Mouse (Mus musculus) limb, embryonic 11.5 days (tissue): Measurements from ENCODE around the gene Alg2. TPM values are rescaled to one million over a fixed set of nuclear protein-coding genes. Genes with fewer than 3 reads are reported as not detected.

ENCODE experiments used
- ATAC-seq: fragments of 200-750 bp; cut with Nextera tagmentation; 2 replicates; pipeline ENCODE4 v1.8.0; 2017; ENCODE audit warnings: low read depth; ENCODE audit not compliant: insufficient number of reproducible peaks, low FRiP score, low TSS enrichment
- DNase-seq: peaks from one replicate; pipeline ENCODE4 v3.0.0-alpha.2; 2015; ENCODE audit warnings: low spot score
- H3K27ac ChIP-seq: fragments of 300-500 bp; sonication (generic); replicated peaks from 2 replicates; pipeline ENCODE4 v1.5.1; 2014; ENCODE audit warnings: low read depth, mild to moderate bottlenecking, low read length
- H3K27me3 ChIP-seq: fragments of 300-500 bp; sonication (generic); 2 replicates; pipeline ENCODE4 v1.6.1; 2014; ENCODE audit warnings: mild to moderate bottlenecking, low read length, mixed read lengths; ENCODE audit not compliant: control insufficient read depth, insufficient read depth
- H3K36me3 ChIP-seq: fragments of 300-500 bp; sonication (generic); 2 replicates; pipeline ENCODE4 v1.6.1; 2014; ENCODE audit warnings: mild to moderate bottlenecking, low read length, moderate library complexity, mixed read lengths; ENCODE audit not compliant: control insufficient read depth, insufficient read depth
- H3K4me1 ChIP-seq: fragments of 300-500 bp; sonication (generic); 2 replicates; pipeline ENCODE4 v1.6.1; 2014; ENCODE audit warnings: low read length, mixed read lengths; ENCODE audit not compliant: control insufficient read depth, insufficient read depth
- H3K4me2 ChIP-seq: fragments of 300-500 bp; sonication (generic); 2 replicates; pipeline ENCODE4 v1.6.1; 2014; ENCODE audit warnings: low read depth, mild to moderate bottlenecking, moderate library complexity; ENCODE audit not compliant: severe bottlenecking
- H3K4me3 ChIP-seq: fragments of 300-500 bp; sonication (generic); 2 replicates; pipeline ENCODE4 v1.5.1; 2014; ENCODE audit warnings: low read depth, low read length
- H3K9ac ChIP-seq: fragments of 300-500 bp; sonication (generic); 2 replicates; pipeline ENCODE4 v1.6.1; 2014; ENCODE audit warnings: mild to moderate bottlenecking, low read length
- H3K9me3 ChIP-seq: fragments of 300-500 bp; sonication (generic); 2 replicates; pipeline ENCODE4 v1.6.1; 2016; ENCODE audit warnings: low read length; ENCODE audit not compliant: control insufficient read depth
- WGBS: fragments of 180-500 bp; shearing (Covaris S2); extraction: QIAGEN DNeasy Blood & Tissue Kit; methylation state at CpG from one replicate; pipeline ENCODE4 v1.1.7; 2014; 5-methylcytosine and 5-hydroxymethylcytosine counted together
- polyA plus RNA-seq: library from polyadenylated mRNA; unstranded; fragments of >200 nt; fragmentation: Nextera tagmentation; extraction: Ambion mirVana; gene quantifications from 2 replicates; pipeline ENCODE4 v1.2.1, GENCODE M21; 2014

Alg2 gene
- polyA plus RNA-seq, 1 experiment from 2014 or later: 92.2 TPM

DNA sequence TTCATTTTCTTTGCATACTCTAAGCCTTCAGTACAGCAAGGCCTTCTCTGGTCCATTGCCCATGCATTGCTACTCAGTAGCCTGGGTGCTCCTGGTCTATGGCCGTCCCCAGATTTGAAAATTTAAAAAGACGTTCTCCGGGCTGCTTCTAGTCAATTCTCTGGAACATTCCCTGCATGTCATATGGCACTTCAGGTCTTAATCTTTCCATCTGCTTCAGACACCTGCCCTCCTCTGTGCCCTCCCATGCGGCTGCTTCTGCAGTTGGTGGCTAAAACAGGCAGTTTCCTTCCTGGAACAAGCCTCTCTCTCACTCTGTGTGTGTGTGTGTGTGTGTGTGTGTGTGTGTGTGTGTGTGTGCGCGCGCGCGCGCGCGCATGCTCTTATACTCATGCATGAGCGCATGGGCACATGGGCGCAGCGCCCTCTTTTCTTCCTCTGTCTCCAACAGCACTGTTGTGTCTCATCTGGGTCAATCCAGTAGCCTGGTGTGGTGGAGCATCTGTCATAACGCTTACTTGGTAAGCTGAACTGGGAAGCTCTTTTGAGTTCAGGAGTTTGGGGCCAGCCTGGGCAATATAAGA lies 48.8 kb downstream of the Alg2 start:
- no peak overlapping the region for H3K4me3 ChIP-seq
- H3K4me2 ChIP-seq: no peak overlapping the region
- peaks cover 11% of the 10 kb centered on the region for H3K4me1 ChIP-seq
- H3K27me3 ChIP-seq: no peaks in the 10 kb centered on the region
- WGBS: 85% methylated on average over 16 of the region's 16 CpGs
- no peaks in the 10 kb centered on the region for H3K9me3 ChIP-seq
- no peak for ATAC-seq
- no peak overlapping the region for H3K27ac ChIP-seq
- no peaks in the 10 kb centered on the region for H3K36me3 ChIP-seq
- DNase-seq: no peak
- H3K9ac ChIP-seq: no peak overlapping the region

DNA sequence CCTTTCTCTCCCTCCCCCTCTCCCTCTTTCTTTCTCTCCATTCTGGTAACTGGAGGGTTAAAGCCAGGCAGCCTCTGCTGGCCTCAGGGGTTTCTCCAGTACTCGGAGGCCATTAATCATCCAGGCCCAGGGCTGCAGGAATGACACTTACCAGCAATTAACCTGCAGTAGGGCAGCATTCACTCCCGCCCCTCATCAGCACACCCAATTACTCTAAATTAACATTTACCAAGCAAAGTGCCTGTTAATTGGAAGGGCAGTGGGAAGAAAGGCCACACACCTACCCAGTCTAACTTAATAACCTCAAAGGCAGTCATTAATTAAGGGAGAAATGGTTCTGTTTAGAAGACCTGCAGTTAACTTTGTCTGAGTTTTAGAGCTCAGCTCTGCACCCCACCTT lies 49.8 kb downstream of the Alg2 start:
- no peaks in the 10 kb centered on the region for H3K27me3 ChIP-seq
- ATAC-seq (no peak; the same call in 1 of the 2 replicates), DNase-seq (peak; percentile 72)
- 2% methylated on average over 2 of the region's 2 CpGs for WGBS
- no peaks in the 10 kb centered on the region for H3K36me3 ChIP-seq
- no peak overlapping the region for H3K9ac ChIP-seq
- H3K27ac ChIP-seq: no peak overlapping the region
- no peak overlapping the region for H3K4me3 ChIP-seq
- H3K4me2 ChIP-seq: no peak overlapping the region
- no peaks in the 10 kb centered on the region for H3K9me3 ChIP-seq
- H3K4me1 ChIP-seq: peaks cover 11% of the 10 kb centered on the region

DNA sequence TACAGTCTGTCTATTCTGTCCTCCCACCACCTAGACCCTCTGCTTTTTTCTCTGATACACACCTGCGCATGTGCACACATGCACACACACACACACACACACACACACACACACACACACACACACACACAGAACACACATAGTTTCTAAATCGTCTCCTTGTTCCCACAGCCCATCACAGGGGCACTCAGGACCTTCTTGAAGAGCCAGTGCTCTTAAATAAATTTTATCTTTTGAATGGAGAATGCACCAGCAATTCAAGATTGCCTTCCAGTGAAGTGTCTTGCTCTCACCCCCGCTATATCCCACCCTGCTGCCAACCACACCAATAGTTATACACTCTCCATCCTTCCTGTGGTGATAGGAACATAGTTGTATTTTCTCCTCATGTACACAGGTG lies 51.2 kb downstream of the Alg2 start:
- H3K9ac ChIP-seq: no peak overlapping the region
- H3K27me3 ChIP-seq: no peaks in the 10 kb centered on the region
- H3K4me3 ChIP-seq: no peak overlapping the region
- WGBS: 87% methylated on average over 3 of the region's 3 CpGs
- no peaks in the 10 kb centered on the region for H3K9me3 ChIP-seq
- H3K4me1 ChIP-seq: peaks cover 11% of the 10 kb centered on the region
- H3K27ac ChIP-seq: no peak overlapping the region
- H3K4me2 ChIP-seq: no peak overlapping the region
- ATAC-seq (no peak), DNase-seq (no peak)
- no peaks in the 10 kb centered on the region; the same call in 1 of the 2 replicates for H3K36me3 ChIP-seq

DNA sequence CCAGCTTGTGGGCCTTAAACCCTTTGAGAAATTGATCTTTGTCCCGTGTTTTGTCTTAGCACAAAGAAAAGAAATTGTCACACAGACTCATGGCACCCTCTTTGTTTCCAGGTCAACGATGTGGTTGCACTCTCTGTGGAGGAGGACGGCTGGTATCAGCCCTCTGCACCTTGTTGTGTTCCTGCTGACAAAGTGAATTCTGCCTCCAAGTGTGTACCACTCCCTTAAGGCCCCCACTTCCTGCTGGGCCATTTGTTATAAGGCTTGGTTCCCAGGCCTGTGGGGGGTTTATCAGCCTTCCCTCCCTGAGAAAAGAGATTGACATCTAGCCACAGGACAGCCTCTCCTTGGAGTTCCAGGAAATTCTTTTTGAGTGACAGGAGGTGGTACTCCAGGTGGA lies 51.9 kb downstream of the Alg2 start:
- H3K27ac ChIP-seq: no peak overlapping the region
- 49% methylated on average over 3 of the region's 3 CpGs for WGBS
- H3K4me1 ChIP-seq: peaks cover 11% of the 10 kb centered on the region
- H3K4me3 ChIP-seq: no peak overlapping the region
- no peak overlapping the region for H3K9ac ChIP-seq
- no peaks in the 10 kb centered on the region; the same call in 1 of the 2 replicates for H3K36me3 ChIP-seq
- H3K27me3 ChIP-seq: no peaks in the 10 kb centered on the region
- DNase-seq (no peak), ATAC-seq (no peak)
- no peak overlapping the region for H3K4me2 ChIP-seq
- no peaks in the 10 kb centered on the region for H3K9me3 ChIP-seq

DNA sequence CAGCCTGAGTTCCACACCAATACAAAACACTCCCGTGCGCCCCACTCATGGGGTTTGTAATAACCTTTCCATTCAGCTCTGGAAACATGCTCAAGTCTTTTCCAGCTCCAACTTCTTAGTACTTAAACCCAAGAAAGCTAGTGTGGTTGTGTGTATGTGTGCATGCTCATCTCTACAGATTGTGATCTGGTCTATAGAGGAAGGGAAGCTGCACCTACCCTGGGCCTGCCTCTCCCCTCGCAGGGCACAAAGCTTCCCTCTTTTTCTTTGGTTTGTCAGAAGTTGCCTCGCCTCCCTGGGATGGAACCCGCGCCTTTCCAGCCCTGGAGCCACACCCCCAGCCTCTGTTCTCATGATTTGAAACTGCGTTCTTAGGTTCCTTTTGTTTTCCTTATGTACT lies 53.9 kb downstream of the Alg2 start:
- Histone ChIP-seq H3K9me3 (no peaks in the 10 kb centered on the region), H3K27ac (no peak overlapping the region), H3K36me3 (no peaks in the 10 kb centered on the region; the same call in 1 of the 2 replicates), H3K4me1 (peaks cover 11% of the 10 kb centered on the region), H3K27me3 (no peaks in the 10 kb centered on the region), H3K4me3 (no peak overlapping the region), H3K9ac (no peak overlapping the region), H3K4me2 (no peak overlapping the region)
- WGBS: 34% methylated on average over 7 of the region's 7 CpGs
- no peak for ATAC-seq
- no peak for DNase-seq

DNA sequence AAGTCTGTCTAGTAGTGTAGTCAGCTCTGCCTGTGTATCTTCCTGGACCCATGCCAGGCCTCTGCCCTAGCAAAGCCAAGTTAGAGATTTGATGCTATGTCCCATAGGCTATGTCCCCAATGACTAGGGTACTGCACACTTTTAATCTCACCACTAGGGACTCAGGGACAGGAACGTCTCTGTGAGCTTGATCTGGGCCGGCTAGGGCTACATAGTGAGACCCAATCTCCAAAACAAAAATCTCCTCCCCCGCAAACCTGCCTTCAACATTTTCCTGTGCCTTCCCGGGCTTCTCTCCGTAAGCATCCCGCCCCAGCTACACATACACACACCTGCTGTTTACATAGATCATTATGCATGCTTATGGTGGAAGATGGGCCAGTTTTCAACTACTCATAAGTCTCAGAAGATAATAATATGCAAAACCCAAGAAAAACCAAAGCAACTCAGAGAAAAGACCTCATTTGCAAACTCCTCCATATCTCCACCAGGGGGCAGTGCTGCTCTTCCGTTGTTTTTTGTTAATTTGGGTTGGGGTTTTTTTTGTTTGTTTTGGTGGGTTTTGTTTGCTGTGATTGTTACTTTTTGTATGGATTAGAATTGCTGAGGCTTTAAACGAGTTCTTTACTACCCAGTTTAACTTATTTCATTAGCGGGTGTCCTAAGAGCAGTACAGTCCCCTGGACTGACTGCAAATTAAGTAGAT lies 54.7 kb downstream of the Alg2 start:
- no peak overlapping the region for H3K4me2 ChIP-seq
- no peaks in the 10 kb centered on the region for H3K9me3 ChIP-seq
- H3K27me3 ChIP-seq: no peaks in the 10 kb centered on the region
- ATAC-seq: no peak
- H3K4me1 ChIP-seq: peaks cover 7% of the 10 kb centered on the region
- no peak overlapping the region for H3K4me3 ChIP-seq
- 26% methylated on average over 9 of the region's 9 CpGs for WGBS
- no peak overlapping the region for H3K9ac ChIP-seq
- peak; percentile 64 for DNase-seq
- no peak overlapping the region for H3K27ac ChIP-seq
- H3K36me3 ChIP-seq: no peaks in the 10 kb centered on the region; the same call in 1 of the 2 replicates

DNA sequence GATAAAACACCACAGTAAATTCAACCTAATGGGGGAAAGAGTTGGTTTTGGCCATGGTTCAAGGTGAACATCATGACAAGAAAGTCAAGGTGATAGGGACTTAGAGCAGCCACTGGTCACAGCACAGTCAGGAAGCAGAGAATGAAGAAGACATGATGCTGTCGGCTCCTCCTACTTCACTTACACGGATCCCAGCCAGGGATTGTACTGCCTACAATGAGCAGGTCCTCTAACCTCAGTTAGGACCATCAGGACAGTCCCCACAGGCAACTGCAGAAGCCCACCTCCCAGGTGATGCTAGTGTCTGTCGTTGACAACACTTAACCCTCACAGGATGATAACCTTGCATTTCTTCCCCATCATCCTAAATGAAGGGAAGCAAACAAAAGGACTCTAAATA lies 56.3 kb downstream of the Alg2 start:
- no peaks in the 10 kb centered on the region; the same call in 1 of the 2 replicates for H3K4me1 ChIP-seq
- DNase-seq (no peak), ATAC-seq (no peak)
- H3K27me3 ChIP-seq: no peaks in the 10 kb centered on the region
- 75% methylated on average over 3 of the region's 3 CpGs for WGBS
- no peak overlapping the region for H3K4me3 ChIP-seq
- no peak overlapping the region for H3K4me2 ChIP-seq
- no peaks in the 10 kb centered on the region for H3K9me3 ChIP-seq
- no peak overlapping the region for H3K27ac ChIP-seq
- H3K36me3 ChIP-seq: no peaks in the 10 kb centered on the region; the same call in 1 of the 2 replicates
- no peak overlapping the region for H3K9ac ChIP-seq
